Mouse (Mus musculus): ENCODE measurements around the gene Iqgap1. TPM values are rescaled to one million over a fixed set of nuclear protein-coding genes. Genes with fewer than 3 reads are reported as not detected.

The Iqgap1 gene
- total and polyA plus RNA-seq, 3 experiments, result 20.6 to 87.9 (median 58.8) TPM

DNA sequence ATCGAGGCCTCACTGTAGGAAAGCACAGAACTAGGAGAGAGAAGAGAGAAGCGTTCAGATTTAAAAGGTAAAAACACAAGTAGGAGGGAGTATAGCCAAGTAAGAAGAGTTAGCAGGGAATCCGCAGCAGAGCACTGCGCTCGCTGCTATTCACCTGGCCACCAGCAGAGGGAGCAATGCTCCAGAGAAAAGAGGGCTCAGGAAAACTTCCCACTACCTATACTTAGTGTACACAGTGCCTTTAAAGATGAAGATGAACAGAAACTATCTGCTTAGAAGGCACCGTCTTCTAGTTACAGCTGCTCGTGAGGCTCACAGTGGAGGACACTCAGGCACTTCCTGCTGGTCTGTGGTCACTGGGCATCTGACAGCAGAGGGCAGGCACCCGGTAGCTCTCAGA is 96.1 kb downstream of the Iqgap1 start (continued):
- 0 out of 2 replicates have a peak, but pooled peaks have one; percentile 44 for TF ChIP-seq SIN3A (IDR thresholded peaks at IDR 0.05; ENCODE audit: low read length)
- no peak for TF ChIP-seq MYB (IDR thresholded peaks at IDR 0.05; ENCODE audit: low read depth, low read length)
- no peak for TF ChIP-seq EP300 (IDR thresholded peaks at IDR 0.05; ENCODE audit: low read depth in 1 of 2, low read length in 2 of 2)
- TF ChIP-seq TBP (IDR thresholded peaks at IDR 0.05; ENCODE audit: low read depth, low read length), result no peak
- no peak for TF ChIP-seq CHD1 (IDR thresholded peaks at IDR 0.05; ENCODE audit: low read depth, low read length)
- TF ChIP-seq TAL1 (IDR thresholded peaks at IDR 0.05; ENCODE audit: low read length), result no peak
- TF ChIP-seq GATA1 (IDR thresholded peaks at IDR 0.05; ENCODE audit: low read depth, low read length), result no peak
- TF ChIP-seq ELF1 (IDR thresholded peaks at IDR 0.05; ENCODE audit: low read depth, low read length), result 0 out of 2 replicates have a peak, but pooled peaks have one; percentile 12
- no peak for TF ChIP-seq ZMIZ1 (IDR thresholded peaks at IDR 0.05; ENCODE audit: low read depth, low read length)
- no peak for TF ChIP-seq RCOR1 (IDR thresholded peaks at IDR 0.05; ENCODE audit: low read depth, low read length)
- 0 out of 2 replicates have a peak, but pooled peaks have one; percentile 42 for TF ChIP-seq JUND (IDR thresholded peaks at IDR 0.05; ENCODE audit: low read depth, low read length)
- TF ChIP-seq NRF1 (IDR thresholded peaks at IDR 0.05; ENCODE audit: insufficient read depth, low read depth, low read length, poor library complexity, severe bottlenecking), result no peak
- no peak for TF ChIP-seq ETS1 (IDR thresholded peaks at IDR 0.05; ENCODE audit: low read depth, low read length)

DNA sequence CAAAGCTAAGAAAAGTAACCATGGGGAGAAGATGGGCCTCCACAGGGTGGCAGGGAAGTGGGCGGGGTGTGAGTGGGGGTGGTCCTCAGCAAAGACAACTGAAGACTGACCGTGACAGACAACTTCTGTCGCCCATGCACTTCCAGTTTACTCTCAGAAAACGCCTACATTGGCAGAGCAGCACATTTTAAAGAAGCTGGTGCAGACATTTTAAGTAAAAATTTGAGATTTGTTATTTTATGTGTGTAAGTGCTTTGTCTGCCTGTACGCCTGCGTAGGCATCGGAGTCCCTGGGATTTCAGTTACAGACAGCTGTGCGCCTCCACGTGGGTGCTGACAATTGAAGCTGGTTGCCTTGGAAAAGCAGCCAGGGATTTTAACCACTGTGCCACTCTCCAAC is 104.7 kb downstream of the Iqgap1 start:
- H3K79me2 ChIP-seq (ENCODE audit: control insufficient read depth, insufficient read depth, low read length, poor library complexity), result no peaks in the 10 kb centered on the region
- no peaks in the 10 kb centered on the region for H3K4me1 ChIP-seq (ENCODE audit: control insufficient read depth in 1 of 2, insufficient read depth in 2 of 2, low read length in 2 of 2)
- no peak overlapping the region for H3K27ac ChIP-seq (ENCODE audit: control insufficient read depth, low read depth, low read length)
- no peaks in the 10 kb centered on the region for H3K9me3 ChIP-seq (replicated peaks; ENCODE audit: insufficient read depth, low read length)
- no peak for DNase-seq (ENCODE audit: low read depth, low spot score)
- TF ChIP-seq USF1 (IDR thresholded peaks at IDR 0.05; ENCODE audit: low read depth, low read length) (no peak), CHD1 (IDR thresholded peaks at IDR 0.05; ENCODE audit: low read depth, low read length) (no peak), TCF12 (IDR thresholded peaks at IDR 0.05; ENCODE audit: low read depth, low read length) (no peak), GABPA (IDR thresholded peaks at IDR 0.05; ENCODE audit: low read depth, low read length) (no peak), GATA1 (IDR thresholded peaks at IDR 0.05; ENCODE audit: low read depth, low read length) (no peak), EP300 (IDR thresholded peaks at IDR 0.05; ENCODE audit: low read depth in 1 of 2, low read length in 2 of 2) (no peak), USF2 (IDR thresholded peaks at IDR 0.05; ENCODE audit: borderline replicate concordance in 1 of 2, insufficient read depth in 1 of 2, low read depth in 1 of 2, low read length in 2 of 2) (no peak), RCOR1 (IDR thresholded peaks at IDR 0.05; ENCODE audit: low read depth, low read length) (no peak), POLR2AphosphoS5 (IDR thresholded peaks at IDR 0.05; ENCODE audit: borderline replicate concordance, low read depth, low read length) (no peak), HCFC1 (IDR thresholded peaks at IDR 0.05; ENCODE audit: low read depth, low read length) (no peak), MAX (IDR thresholded peaks at IDR 0.05; ENCODE audit: low read length) (no peak), SMC3 (IDR thresholded peaks at IDR 0.05; ENCODE audit: low read depth, low read length) (no peak), MYC (IDR thresholded peaks at IDR 0.05; ENCODE audit: low read depth, low read length) (no peak), MAZ (IDR thresholded peaks at IDR 0.05; ENCODE audit: low read depth, low read length) (no peak), JUND (IDR thresholded peaks at IDR 0.05; ENCODE audit: low read depth, low read length) (no peak), TAL1 (IDR thresholded peaks at IDR 0.05; ENCODE audit: low read length) (no peak), CHD2 (IDR thresholded peaks at IDR 0.05; ENCODE audit: low read length) (no peak), ZC3H11A (IDR thresholded peaks at IDR 0.05; ENCODE audit: low read depth, low read length) (no peak), MEF2A (IDR thresholded peaks at IDR 0.05; ENCODE audit: extremely low read depth, insufficient replicate concordance, low read depth, low read length, poor library complexity, severe bottlenecking) (no peak)
- peaks cover 3 to 9% of the 10 kb centered on the region in 2 experiments; a peak in 3 of 4 replicates for H3K36me3 ChIP-seq (ENCODE audit: control insufficient read depth in 1 of 2, insufficient read depth in 2 of 2, low read length in 2 of 2)
- H3K9ac ChIP-seq (ENCODE audit: control insufficient read depth, low read depth, low read length, poor library complexity, severe bottlenecking), result no peak overlapping the region
- no peak overlapping the region for H3K4me3 ChIP-seq (ENCODE audit: control insufficient read depth in 1 of 2, insufficient read depth in 1 of 2, low read depth in 2 of 2, low read length in 2 of 2)
- no peaks in the 10 kb centered on the region for H3K27me3 ChIP-seq (ENCODE audit: control insufficient read depth in 1 of 2, insufficient read depth in 2 of 2, low read length in 2 of 2)

Measured in MEL (cell line).